Mouse (Mus musculus) heart, embryonic 15.5 days (tissue): ENCODE data around the gene Gm49387. TPM values are rescaled to one million over a fixed set of nuclear protein-coding genes. Genes with fewer than 3 reads are reported as not detected.

Experiments used
- ATAC-seq: fragments of 200-750 bp; cut with Nextera tagmentation; replicated peaks from 2 replicates; pipeline ENCODE4 v1.8.0; 2017; ENCODE audit warnings: low read depth, moderate TSS enrichment; ENCODE audit not compliant: insufficient number of reproducible peaks, insufficient read depth, low FRiP score
- H3K27ac ChIP-seq: fragments of 300-500 bp; sonication (generic); 2 replicates; pipeline ENCODE4 v1.5.1; 2015; ENCODE audit warnings: mild to moderate bottlenecking, inconsistent platforms
- H3K27me3 ChIP-seq: fragments of 300-500 bp; sonication (generic); 2 replicates; pipeline ENCODE4 v1.6.1; 2015; ENCODE audit warnings: inconsistent platforms
- H3K36me3 ChIP-seq: fragments of 300-500 bp; sonication (generic); 2 replicates; pipeline ENCODE4 v1.6.1; 2015; ENCODE audit warnings: mild to moderate bottlenecking, inconsistent platforms
- H3K4me1 ChIP-seq: fragments of 300-500 bp; sonication (generic); replicated peaks from 2 replicates; pipeline ENCODE4 v1.6.1; 2015; ENCODE audit warnings: inconsistent platforms
- H3K4me2 ChIP-seq: fragments of 300-500 bp; sonication (generic); 2 replicates; pipeline ENCODE4 v1.6.1; 2015; ENCODE audit warnings: inconsistent platforms, mild to moderate bottlenecking, moderate library complexity
- H3K4me3 ChIP-seq: fragments of 300-500 bp; sonication (generic); 2 replicates; pipeline ENCODE4 v1.5.1; 2015; ENCODE audit warnings: mild to moderate bottlenecking, inconsistent platforms
- H3K9ac ChIP-seq: fragments of 300-500 bp; sonication (generic); 2 replicates; pipeline ENCODE4 v1.6.1; 2015; ENCODE audit warnings: mild to moderate bottlenecking, inconsistent platforms
- H3K9me3 ChIP-seq: fragments of 300-500 bp; sonication (generic); replicated peaks from 2 replicates; pipeline ENCODE4 v1.6.1; 2016; ENCODE audit warnings: inconsistent platforms
- WGBS: fragments of 180-500 bp; shearing (Covaris S2); methylation state at CpG from one replicate; pipeline ENCODE4 v1.1.7; 2015; ENCODE audit warnings: mixed read lengths; 5-methylcytosine and 5-hydroxymethylcytosine counted together
- polyA plus RNA-seq: library from polyadenylated mRNA; unstranded; fragments of >200 nt; fragmentation: Nextera tagmentation; extraction: Ambion mirVana; gene quantifications from 2 replicates; pipeline ENCODE4 v1.2.1, GENCODE M21; 2015

The Gm49387 gene
- polyA plus RNA-seq, 1 experiment from 2014 or later, result 2.6 TPM

- Histone ChIP-seq H3K27me3 (no peaks in the 10 kb centered on the region), H3K36me3 (no peaks in the 10 kb centered on the region), H3K4me1 (no peaks in the 10 kb centered on the region), H3K4me2 (no peak overlapping the region), H3K4me3 (no peak overlapping the region), H3K27ac (no peak overlapping the region), H3K9ac (no peak overlapping the region), H3K9me3 (no peaks in the 10 kb centered on the region)
- 68% methylated on average over 2 of the region's 2 CpGs for WGBS
- ATAC-seq, result no peak
Observed at GRCm38 (mm10) chr14:31593036-31593435, 47.6 kb downstream of the Gm49387 start.

GRCm38 (mm10) chr14:31591243-31591642 lies 49.4 kb downstream of the Gm49387 start, which contains the start of gene Colq:
Gene Colq (minus strand): TSS chr14:31591343.
- Histone ChIP-seq H3K36me3 (no peaks in the 10 kb centered on the region), H3K9ac (no peak within 1 kb of the TSS), H3K4me2 (no peak within 1 kb of the TSS), H3K27ac (no peak within 1 kb of the TSS), H3K4me1 (no peaks in the 10 kb centered on the region), H3K4me3 (no peak within 1 kb of the TSS), H3K9me3 (no peaks in the 10 kb centered on the region), H3K27me3 (no peaks in the 10 kb centered on the region)
- no peak for ATAC-seq
- 79% methylated on average over 3 of the region's 3 CpGs for WGBS

- WGBS, result 82% methylated on average over 8 of the region's 8 CpGs
- Histone ChIP-seq H3K9ac (no peak overlapping the region), H3K36me3 (no peaks in the 10 kb centered on the region), H3K27me3 (no peaks in the 10 kb centered on the region), H3K27ac (no peak overlapping the region), H3K4me3 (no peak overlapping the region), H3K4me2 (no peak overlapping the region), H3K9me3 (no peaks in the 10 kb centered on the region), H3K4me1 (no peaks in the 10 kb centered on the region)
- no peak for ATAC-seq
Observed at GRCm38 (mm10) chr14:31586451-31586850, 54.2 kb downstream of the Gm49387 start.

- 84% methylated on average over 9 of the region's 9 CpGs for WGBS
Observed at GRCm38 (mm10) chr14:31583082-31583481, 57.6 kb downstream of the Gm49387 start.

GRCm38 (mm10) chr14:31577966-31578735 lies 62.5 kb downstream of the Gm49387 start:
- no peak for ATAC-seq
- Histone ChIP-seq H3K4me3 (no peak overlapping the region), H3K27ac (peak overlapping the region; percentile 69), H3K27me3 (no peaks in the 10 kb centered on the region), H3K4me1 (peaks cover 30% of the 10 kb centered on the region), H3K9ac (no peak overlapping the region), H3K4me2 (peak overlapping the region; percentile 62), H3K9me3 (no peaks in the 10 kb centered on the region), H3K36me3 (no peaks in the 10 kb centered on the region)
- WGBS, result 26% methylated on average over 9 of the region's 9 CpGs

More at GRCm38 (mm10) chr14:31583082-31583481, 57.6 kb downstream of the Gm49387 start:
- no peak overlapping the region for H3K4me2 ChIP-seq
- H3K27ac ChIP-seq, result no peak overlapping the region
- ATAC-seq, result no peak
- no peaks in the 10 kb centered on the region for H3K36me3 ChIP-seq
- no peak overlapping the region for H3K4me3 ChIP-seq
- no peaks in the 10 kb centered on the region for H3K9me3 ChIP-seq
- H3K9ac ChIP-seq, result no peak overlapping the region
- H3K4me1 ChIP-seq, result peaks cover 5% of the 10 kb centered on the region
- no peaks in the 10 kb centered on the region for H3K27me3 ChIP-seq

- Histone ChIP-seq H3K27me3 (no peaks in the 10 kb centered on the region), H3K36me3 (no peaks in the 10 kb centered on the region), H3K27ac (peak overlapping the region; percentile 69), H3K9ac (peak overlapping the region; percentile 35), H3K4me2 (peak overlapping the region; percentile 62), H3K4me3 (peak overlapping the region; percentile 46), H3K4me1 (peaks cover 33% of the 10 kb centered on the region), H3K9me3 (no peaks in the 10 kb centered on the region)
- WGBS, result 11% methylated on average over 10 of the region's 10 CpGs
- ATAC-seq, result 0 out of 2 replicates have a peak, but pooled peaks have one; percentile 48
Observed at GRCm38 (mm10) chr14:31576846-31577697, 63.6 kb downstream of the Gm49387 start.

GRCm38 (mm10) chr14:31575866-31576265 lies 64.8 kb downstream of the Gm49387 start:
- H3K4me1 ChIP-seq, result peaks cover 38% of the 10 kb centered on the region
- H3K27ac ChIP-seq, result peak overlapping the region; percentile 69
- H3K36me3 ChIP-seq, result no peaks in the 10 kb centered on the region
- H3K4me2 ChIP-seq, result peak overlapping the region; percentile 62
- H3K9ac ChIP-seq, result peak overlapping the region; percentile 35; the same call in 1 of the 2 replicates
- ATAC-seq, result no peak; the same call in 1 of the 2 replicates
- no peaks in the 10 kb centered on the region for H3K9me3 ChIP-seq
- 53% methylated on average over 9 of the region's 9 CpGs for WGBS
- H3K4me3 ChIP-seq, result peak overlapping the region; percentile 46
- H3K27me3 ChIP-seq, result no peaks in the 10 kb centered on the region

- H3K4me3 ChIP-seq, result peak overlapping the region; percentile 46
- ATAC-seq, result no peak
- peaks cover 46% of the 10 kb centered on the region for H3K4me1 ChIP-seq
- H3K36me3 ChIP-seq, result no peaks in the 10 kb centered on the region
- no peaks in the 10 kb centered on the region for H3K9me3 ChIP-seq
- WGBS, result 85% methylated on average over 18 of the region's 18 CpGs
- H3K4me2 ChIP-seq, result peak overlapping the region; percentile 62
- no peak overlapping the region for H3K9ac ChIP-seq
- H3K27ac ChIP-seq, result peak overlapping the region; percentile 69; the same call in 1 of the 2 replicates
- H3K27me3 ChIP-seq, result no peaks in the 10 kb centered on the region
Observed at GRCm38 (mm10) chr14:31574903-31575665, 65.6 kb downstream of the Gm49387 start.

- ATAC-seq, result no peak
- Histone ChIP-seq H3K4me1 (peaks cover 57% of the 10 kb centered on the region), H3K9ac (no peak overlapping the region), H3K27ac (no peak overlapping the region), H3K4me3 (no peak overlapping the region), H3K4me2 (no peak overlapping the region), H3K9me3 (no peaks in the 10 kb centered on the region), H3K27me3 (no peaks in the 10 kb centered on the region), H3K36me3 (no peaks in the 10 kb centered on the region)
- 70% methylated on average over 9 of the region's 9 CpGs for WGBS
Observed at GRCm38 (mm10) chr14:31572561-31573175, 68.0 kb downstream of the Gm49387 start.

GRCm38 (mm10) chr14:31571419-31571818 lies 69.3 kb downstream of the Gm49387 start:
- WGBS, result 87% methylated on average over 5 of the region's 5 CpGs
- H3K27ac ChIP-seq, result no peak overlapping the region
- no peak overlapping the region for H3K4me3 ChIP-seq
- no peak for ATAC-seq
- no peak overlapping the region for H3K9ac ChIP-seq
- H3K4me2 ChIP-seq, result no peak overlapping the region
- no peaks in the 10 kb centered on the region for H3K9me3 ChIP-seq
- no peaks in the 10 kb centered on the region for H3K36me3 ChIP-seq
- peaks cover 53% of the 10 kb centered on the region for H3K4me1 ChIP-seq
- no peaks in the 10 kb centered on the region for H3K27me3 ChIP-seq
